Mouse (Mus musculus): ENCODE measurements around the gene Pramel1.

DNA sequence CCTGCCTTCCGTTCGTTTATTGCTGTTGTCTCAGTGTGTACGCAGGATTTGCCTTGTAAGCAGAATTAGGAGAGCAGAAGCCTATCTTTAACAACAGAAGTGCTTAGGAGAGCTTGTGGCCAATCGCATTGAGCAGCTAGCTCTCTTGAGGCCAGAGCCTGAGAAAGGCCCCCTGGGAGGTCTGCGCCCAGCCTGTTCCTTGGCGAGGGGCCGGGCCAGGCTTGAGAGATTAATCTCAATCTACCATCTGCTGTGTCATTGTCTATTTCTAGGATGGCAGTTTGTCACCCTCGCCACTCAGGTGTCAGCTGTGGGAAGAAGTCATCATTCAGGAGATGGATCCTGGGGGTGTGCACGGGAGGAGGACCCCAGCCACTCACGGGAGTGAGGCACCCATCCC, 32.7 kb upstream of the Pramel1 start:
- TF ChIP-seq CTCF (conservative IDR thresholded peaks at IDR 0.05; ENCODE audit: insufficient read depth, insufficient read length, low read depth, low read length) (no peak), POLR2A (IDR thresholded peaks at IDR 0.05; ENCODE audit: low read depth, low read length) (no peak)

All from kidney, adult 2 months (tissue).